Mouse (Mus musculus): ENCODE measurements around the gene Ythdf2. TPM values are rescaled to one million over a fixed set of nuclear protein-coding genes. Genes with fewer than 3 reads are reported as not detected.
A peak's percentile ranks its signal among the peaks of the same experiment; 100 is the strongest.

Ythdf2 gene
- polyA plus RNA-seq, 1 experiment from 2014 or later: 26.9 TPM

DNA sequence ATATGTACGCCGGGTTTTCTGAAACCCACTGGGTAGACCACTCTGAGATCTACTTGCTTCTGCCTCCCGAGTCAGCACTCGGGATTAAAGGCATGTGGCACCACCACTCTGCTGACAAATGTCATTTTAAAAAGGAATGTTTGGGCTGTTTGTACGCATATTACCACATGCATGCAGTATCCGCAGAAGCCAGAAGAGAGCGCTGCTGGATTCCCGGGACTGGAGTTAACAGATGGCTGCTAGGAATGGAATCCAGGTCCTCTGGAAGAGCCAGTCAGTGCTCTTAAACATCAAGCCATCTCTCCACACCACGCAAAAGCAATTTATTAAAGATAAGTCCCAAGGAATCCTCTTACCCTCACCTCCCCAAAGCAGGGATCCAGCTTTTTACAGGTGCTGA is 31.4 kb downstream of the Ythdf2 start:
- Histone ChIP-seq H3K4me3 (ENCODE audit: low read depth, low read length) (no peak overlapping the region), H3K27me3 (ENCODE audit: insufficient read depth, low read length) (0 out of 2 replicates have a peak, but pooled peaks cover 3% of the 10 kb centered on the region), H3K4me1 (ENCODE audit: insufficient read depth) (no peaks in the 10 kb centered on the region), H3K4me2 (ENCODE audit: low read depth, low read length) (no peak overlapping the region), H3K9me3 (ENCODE audit: low read length) (no peaks in the 10 kb centered on the region), H3K36me3 (replicated peaks; ENCODE audit: insufficient read depth, low read length) (peaks cover 19% of the 10 kb centered on the region), H3K9ac (replicated peaks) (no peak overlapping the region), H3K27ac (ENCODE audit: low read depth) (no peak overlapping the region)
- 78% methylated on average over 9 of the region's 9 CpGs for WGBS (ENCODE audit: insufficient replicate concordance)
- no peak for ATAC-seq
- peak; percentile 40 for DNase-seq
- TF ChIP-seq EP300 (IDR thresholded peaks at IDR 0.05; ENCODE audit: low read depth) (no peak), CTCF (IDR thresholded peaks at IDR 0.05; ENCODE audit: low read depth) (peak; percentile 49)

DNA sequence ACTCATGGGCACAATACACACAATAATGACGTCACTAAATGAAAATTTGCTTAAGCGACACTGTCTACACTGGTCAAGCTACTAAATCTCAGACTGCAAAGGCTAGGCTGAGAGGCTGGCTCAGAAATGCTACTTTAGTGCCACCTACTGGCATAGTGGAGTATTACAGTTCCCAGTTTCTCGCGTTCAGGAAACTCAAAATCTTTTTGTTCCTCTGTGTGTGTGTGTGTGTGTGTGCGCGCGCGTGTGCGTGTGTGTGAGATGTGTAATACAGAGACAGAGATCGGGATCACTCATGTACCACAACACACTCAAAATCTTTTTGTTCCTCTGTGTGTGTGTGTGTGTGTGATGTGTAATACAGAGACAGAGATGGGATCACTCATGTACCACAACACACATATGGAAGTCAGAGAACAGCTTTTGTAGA is 33.5 kb downstream of the Ythdf2 start:
- Histone ChIP-seq H3K27ac (ENCODE audit: low read depth) (no peak overlapping the region), H3K27me3 (ENCODE audit: insufficient read depth, low read length) (0 out of 2 replicates have a peak, but pooled peaks cover 3% of the 10 kb centered on the region), H3K36me3 (replicated peaks; ENCODE audit: insufficient read depth, low read length) (peaks cover 5% of the 10 kb centered on the region; the same call in 1 of the 2 replicates), H3K4me2 (ENCODE audit: low read depth, low read length) (no peak overlapping the region), H3K9me3 (ENCODE audit: low read length) (no peaks in the 10 kb centered on the region), H3K4me1 (ENCODE audit: insufficient read depth) (no peaks in the 10 kb centered on the region), H3K9ac (replicated peaks) (no peak overlapping the region), H3K4me3 (ENCODE audit: low read depth, low read length) (no peak overlapping the region)
- DNase-seq: peak; percentile 73
- TF ChIP-seq EP300 (IDR thresholded peaks at IDR 0.05; ENCODE audit: low read depth) (no peak), CTCF (IDR thresholded peaks at IDR 0.05; ENCODE audit: low read depth) (peak; percentile 96)
- ATAC-seq: peak; percentile 77
- WGBS (ENCODE audit: insufficient replicate concordance): 8% methylated on average over 10 of the region's 10 CpGs

DNA sequence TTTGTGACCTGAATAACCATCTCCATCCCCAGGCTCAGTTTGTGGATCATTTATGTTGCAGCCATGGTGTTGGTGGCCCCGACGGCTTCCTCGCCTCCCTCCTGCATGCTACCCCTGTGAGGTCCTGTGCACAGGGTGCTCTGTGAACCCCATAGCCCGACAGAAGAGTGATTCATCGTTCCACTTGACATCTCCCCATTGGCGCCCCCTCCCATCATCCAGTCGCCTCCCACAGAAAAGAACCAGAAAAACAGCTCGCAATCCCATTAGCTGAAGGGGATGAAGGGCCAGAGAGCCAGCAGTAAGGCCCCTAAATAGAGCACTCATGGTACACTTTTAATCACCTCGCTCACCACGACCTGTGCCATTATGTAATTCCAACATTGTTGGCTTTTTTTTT is 35.6 kb downstream of the Ythdf2 start:
- 53% methylated on average over 10 of the region's 10 CpGs for WGBS (ENCODE audit: insufficient replicate concordance)
- no peak for TF ChIP-seq CTCF (IDR thresholded peaks at IDR 0.05; ENCODE audit: low read depth)
- no peak for TF ChIP-seq EP300 (IDR thresholded peaks at IDR 0.05; ENCODE audit: low read depth)
- Histone ChIP-seq H3K27ac (ENCODE audit: low read depth) (no peak overlapping the region), H3K9ac (replicated peaks) (no peak overlapping the region), H3K27me3 (ENCODE audit: insufficient read depth, low read length) (0 out of 2 replicates have a peak, but pooled peaks cover 3% of the 10 kb centered on the region), H3K4me1 (ENCODE audit: insufficient read depth) (no peaks in the 10 kb centered on the region), H3K36me3 (replicated peaks; ENCODE audit: insufficient read depth, low read length) (no peaks in the 10 kb centered on the region; the same call in 1 of the 2 replicates), H3K4me3 (ENCODE audit: low read depth, low read length) (no peak overlapping the region), H3K4me2 (ENCODE audit: low read depth, low read length) (no peak overlapping the region), H3K9me3 (ENCODE audit: low read length) (no peaks in the 10 kb centered on the region)
- no peak for ATAC-seq
- no peak for DNase-seq

DNA sequence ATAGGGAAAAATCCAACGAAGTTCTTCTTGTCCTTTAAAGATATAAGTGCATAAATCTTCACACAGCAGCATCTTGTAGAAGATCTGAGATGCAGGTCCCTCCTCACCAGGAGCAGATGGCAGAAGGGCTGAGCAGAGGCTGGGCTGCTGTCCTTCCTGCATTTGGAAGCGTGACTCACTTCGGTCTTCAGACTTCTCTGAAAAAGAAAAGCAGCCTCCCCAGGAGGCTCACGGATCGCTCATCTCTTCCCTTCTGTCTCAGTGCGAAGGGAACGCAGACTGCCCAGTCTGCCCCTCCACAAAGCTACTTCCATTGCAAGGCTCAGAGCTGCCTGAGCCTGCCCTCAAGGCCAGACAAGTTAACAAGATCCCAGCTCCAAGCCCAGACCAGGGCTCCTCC is 41.2 kb downstream of the Ythdf2 start:
- H3K9me3 ChIP-seq (ENCODE audit: low read length): no peaks in the 10 kb centered on the region
- H3K4me1 ChIP-seq (ENCODE audit: insufficient read depth): no peaks in the 10 kb centered on the region
- DNase-seq (no peak), ATAC-seq (no peak)
- no peak for TF ChIP-seq EP300 (IDR thresholded peaks at IDR 0.05; ENCODE audit: low read depth)
- TF ChIP-seq CTCF (IDR thresholded peaks at IDR 0.05; ENCODE audit: low read depth): no peak
- no peaks in the 10 kb centered on the region for H3K36me3 ChIP-seq (replicated peaks; ENCODE audit: insufficient read depth, low read length)
- no peak overlapping the region for H3K27ac ChIP-seq (ENCODE audit: low read depth)
- H3K4me3 ChIP-seq (ENCODE audit: low read depth, low read length): no peak overlapping the region
- no peaks in the 10 kb centered on the region for H3K27me3 ChIP-seq (ENCODE audit: insufficient read depth, low read length)
- 42% methylated on average over 7 of the region's 7 CpGs for WGBS (ENCODE audit: insufficient replicate concordance)
- H3K9ac ChIP-seq (replicated peaks): no peak overlapping the region
- H3K4me2 ChIP-seq (ENCODE audit: low read depth, low read length): no peak overlapping the region

DNA sequence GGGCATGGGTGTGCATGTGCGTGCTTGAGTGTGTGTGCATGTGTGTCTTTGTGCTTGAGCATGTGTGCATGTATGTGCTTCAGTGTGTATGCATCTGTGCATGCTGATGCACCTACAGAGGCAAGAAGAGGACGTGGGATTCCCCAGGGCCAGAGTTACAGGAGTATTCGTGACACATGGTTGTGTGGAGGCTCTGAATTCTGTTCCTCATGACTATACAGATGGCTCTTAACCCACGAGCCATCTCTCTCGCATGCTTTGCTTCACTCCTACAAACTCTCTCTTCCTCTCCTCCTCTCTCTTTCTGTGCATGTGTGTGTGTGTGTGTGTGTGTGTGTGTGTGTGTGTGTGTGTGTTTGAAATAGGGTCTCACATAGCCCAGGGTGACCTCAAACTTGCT is 42.3 kb downstream of the Ythdf2 start:
- ATAC-seq: no peak
- Histone ChIP-seq H3K9me3 (ENCODE audit: low read length) (no peaks in the 10 kb centered on the region), H3K4me2 (ENCODE audit: low read depth, low read length) (no peak overlapping the region), H3K4me3 (ENCODE audit: low read depth, low read length) (no peak overlapping the region), H3K27me3 (ENCODE audit: insufficient read depth, low read length) (no peaks in the 10 kb centered on the region), H3K4me1 (ENCODE audit: insufficient read depth) (no peaks in the 10 kb centered on the region), H3K9ac (replicated peaks) (no peak overlapping the region), H3K27ac (ENCODE audit: low read depth) (no peak overlapping the region), H3K36me3 (replicated peaks; ENCODE audit: insufficient read depth, low read length) (no peaks in the 10 kb centered on the region)
- DNase-seq: no peak
- TF ChIP-seq CTCF (IDR thresholded peaks at IDR 0.05; ENCODE audit: low read depth): no peak
- no peak for TF ChIP-seq EP300 (IDR thresholded peaks at IDR 0.05; ENCODE audit: low read depth)
- 73% methylated on average over 5 of the region's 5 CpGs for WGBS (ENCODE audit: insufficient replicate concordance)

DNA sequence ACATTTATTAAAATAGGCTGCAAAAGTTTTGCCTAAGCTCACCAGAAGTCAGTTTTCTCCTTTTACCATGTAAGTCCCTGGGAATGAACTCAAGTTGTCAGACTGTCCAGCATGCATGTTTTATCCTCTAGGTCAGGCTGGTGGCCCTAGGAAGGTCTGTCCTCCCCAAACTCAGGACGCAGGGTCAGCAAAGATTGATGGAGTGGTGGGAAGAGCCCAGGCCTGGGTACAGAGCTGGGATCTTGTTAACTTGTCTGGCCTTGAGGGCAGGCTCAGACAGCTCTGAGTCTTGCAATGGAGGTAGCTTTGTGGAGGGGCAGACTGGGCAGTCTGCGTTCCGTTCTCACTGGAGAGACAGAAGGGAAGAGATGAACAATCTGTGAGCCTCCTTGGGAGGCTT is 42.8 kb downstream of the Ythdf2 start:
- H3K27ac ChIP-seq (ENCODE audit: low read depth): no peak overlapping the region
- no peaks in the 10 kb centered on the region for H3K4me1 ChIP-seq (ENCODE audit: insufficient read depth)
- TF ChIP-seq CTCF (IDR thresholded peaks at IDR 0.05; ENCODE audit: low read depth): no peak
- H3K36me3 ChIP-seq (replicated peaks; ENCODE audit: insufficient read depth, low read length): no peaks in the 10 kb centered on the region
- H3K4me3 ChIP-seq (ENCODE audit: low read depth, low read length): no peak overlapping the region
- WGBS (ENCODE audit: insufficient replicate concordance): 93% methylated on average over 3 of the region's 3 CpGs
- H3K9ac ChIP-seq (replicated peaks): no peak overlapping the region
- DNase-seq (no peak), ATAC-seq (no peak)
- no peak overlapping the region for H3K4me2 ChIP-seq (ENCODE audit: low read depth, low read length)
- no peaks in the 10 kb centered on the region for H3K9me3 ChIP-seq (ENCODE audit: low read length)
- H3K27me3 ChIP-seq (ENCODE audit: insufficient read depth, low read length): no peaks in the 10 kb centered on the region

DNA sequence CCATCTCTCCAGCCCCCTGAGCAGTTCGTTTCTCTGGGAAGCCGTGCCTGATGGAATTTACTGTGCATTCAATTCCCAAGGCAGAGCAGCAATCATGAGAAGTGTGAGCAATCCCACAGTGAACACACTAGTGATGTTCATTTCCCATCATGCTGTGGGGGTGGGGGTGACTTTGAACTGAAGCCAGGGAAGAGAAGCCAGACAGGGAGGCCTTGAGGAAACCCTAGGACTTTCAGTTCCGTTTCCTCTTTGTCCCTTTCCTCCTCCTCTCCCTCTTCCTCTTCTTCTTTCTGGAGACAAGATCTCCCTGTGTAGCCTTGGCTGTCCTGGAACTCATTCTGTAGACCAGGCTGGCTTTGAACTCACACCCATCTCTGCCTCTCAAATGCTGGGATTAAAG is 44.7 kb downstream of the Ythdf2 start:
- Histone ChIP-seq H3K4me2 (ENCODE audit: low read depth, low read length) (no peak overlapping the region), H3K9me3 (ENCODE audit: low read length) (no peaks in the 10 kb centered on the region), H3K27me3 (ENCODE audit: insufficient read depth, low read length) (no peaks in the 10 kb centered on the region), H3K9ac (replicated peaks) (no peak overlapping the region), H3K4me1 (ENCODE audit: insufficient read depth) (no peaks in the 10 kb centered on the region), H3K27ac (ENCODE audit: low read depth) (no peak overlapping the region), H3K36me3 (replicated peaks; ENCODE audit: insufficient read depth, low read length) (no peaks in the 10 kb centered on the region), H3K4me3 (ENCODE audit: low read depth, low read length) (no peak overlapping the region)
- TF ChIP-seq CTCF (IDR thresholded peaks at IDR 0.05; ENCODE audit: low read depth) (no peak), EP300 (IDR thresholded peaks at IDR 0.05; ENCODE audit: low read depth) (no peak)
- DNase-seq (no peak), ATAC-seq (no peak)
- 69% methylated on average over 3 of the region's 3 CpGs for WGBS (ENCODE audit: insufficient replicate concordance)

Measured in liver, postnatal 0 days (tissue).